Mouse (Mus musculus) G1E-ER4 (cell line): ENCODE measurements around the gene Trim33. TPM values are rescaled to one million over a fixed set of nuclear protein-coding genes. Genes with fewer than 3 reads are reported as not detected.

ENCODE experiments used
- GATA1 ChIP-seq: IDR thresholded peaks from one replicate; pipeline ENCODE4 v1.8.0; 2012; ENCODE audit warnings: low read length, inconsistent platforms
- polyA plus RNA-seq: library from polyadenylated mRNA; stranded (reverse); fragments of >175 nt; gene quantifications from 2 replicates; pipeline ENCODE4 v1.2.3, GENCODE M21; 2012

Trim33 gene
- polyA plus RNA-seq, 1 experiment: 8.0 TPM

DNA sequence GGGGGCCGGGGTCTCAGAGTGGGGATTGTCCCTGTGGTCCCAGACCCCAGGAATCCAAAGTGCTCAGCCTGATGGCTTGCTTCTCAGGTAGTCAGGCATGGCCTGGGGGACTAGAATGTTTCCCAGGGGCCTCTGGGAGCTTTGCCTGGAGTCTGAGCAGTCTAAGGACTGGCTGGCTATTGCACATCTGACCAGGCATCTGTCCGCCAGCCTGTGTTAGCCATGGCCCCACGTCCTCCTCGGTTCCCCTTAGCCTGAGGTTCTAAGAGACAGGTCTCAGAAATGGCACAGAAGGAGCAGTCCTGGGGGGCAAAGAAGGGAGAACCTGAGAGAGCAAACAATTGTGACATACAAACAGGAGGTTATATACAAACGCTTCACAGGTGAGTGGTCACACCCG, 102.3 kb downstream of the Trim33 start:
- TF ChIP-seq GATA1: no peak

DNA sequence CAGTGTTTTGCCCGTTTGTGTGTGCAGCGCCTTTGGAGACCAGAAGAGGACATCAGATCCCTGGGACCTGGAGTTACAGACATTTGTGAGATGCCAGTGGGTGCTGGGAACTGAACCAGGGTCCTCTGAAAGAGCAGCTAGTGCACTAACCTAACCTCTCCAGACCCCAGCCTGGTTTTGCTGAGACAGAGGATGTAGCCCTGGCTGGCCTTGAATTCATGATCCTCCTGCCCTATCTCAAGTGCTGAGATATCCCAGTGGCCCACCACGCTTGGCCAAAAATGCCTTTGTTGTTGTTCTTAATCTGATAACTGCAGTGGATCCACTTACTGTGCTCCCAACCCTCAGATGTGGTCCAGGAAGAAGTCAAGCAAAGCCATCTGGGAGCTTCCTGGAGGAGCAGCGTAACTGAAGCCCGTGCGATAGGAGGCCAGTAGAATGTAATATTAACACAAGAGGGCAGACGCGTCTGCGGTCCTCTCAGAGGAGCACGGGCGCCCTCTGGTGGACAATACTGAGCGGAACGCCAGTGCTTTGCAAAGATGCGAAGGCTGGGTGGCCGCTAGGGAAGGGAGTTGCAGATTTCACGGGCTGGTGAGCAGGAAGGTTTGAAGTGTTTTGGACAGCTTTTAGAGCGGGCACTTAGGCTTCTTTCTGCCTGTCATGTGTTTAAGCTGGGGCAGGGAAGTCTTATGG, 103.9 kb downstream of the Trim33 start:
- no peak for TF ChIP-seq GATA1

DNA sequence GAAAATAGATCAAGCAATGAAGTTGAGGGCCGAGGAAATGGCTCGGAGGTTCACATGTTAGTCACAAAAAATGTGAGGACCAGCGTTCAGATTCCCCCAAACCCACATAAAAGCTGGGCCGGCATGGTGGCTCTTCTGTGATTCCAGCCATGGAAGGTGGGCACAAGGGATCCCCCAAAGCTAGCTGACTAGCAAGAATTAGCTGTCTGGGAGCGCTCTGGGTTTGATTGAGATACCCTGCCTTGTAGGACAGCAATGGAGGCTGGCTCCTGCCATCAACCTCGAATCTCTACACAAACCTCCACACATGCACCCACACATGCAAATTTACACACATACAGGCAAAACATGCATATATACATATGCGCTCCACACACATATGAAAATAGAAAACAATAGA, 105.4 kb downstream of the Trim33 start:
- no peak for TF ChIP-seq GATA1

DNA sequence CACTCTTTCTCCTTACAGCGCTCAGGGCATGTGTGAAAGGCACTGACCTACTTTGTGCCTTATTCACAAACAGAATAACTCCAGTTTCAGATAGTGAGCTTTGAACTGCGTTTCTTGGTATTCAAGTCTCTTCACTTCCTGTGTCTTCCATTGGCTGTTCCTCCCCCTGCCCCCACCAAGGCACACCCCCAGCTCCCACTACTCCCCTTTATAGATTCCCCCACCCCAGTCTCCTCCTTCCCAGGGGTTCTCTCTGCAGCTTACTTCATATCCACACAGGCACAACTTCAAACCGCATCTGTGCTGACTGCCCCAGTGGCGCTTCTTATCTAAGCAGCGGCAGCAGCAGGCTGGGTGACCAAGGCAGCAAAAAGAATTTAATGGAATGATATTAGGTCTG, 105.9 kb downstream of the Trim33 start:
- TF ChIP-seq GATA1: no peak

DNA sequence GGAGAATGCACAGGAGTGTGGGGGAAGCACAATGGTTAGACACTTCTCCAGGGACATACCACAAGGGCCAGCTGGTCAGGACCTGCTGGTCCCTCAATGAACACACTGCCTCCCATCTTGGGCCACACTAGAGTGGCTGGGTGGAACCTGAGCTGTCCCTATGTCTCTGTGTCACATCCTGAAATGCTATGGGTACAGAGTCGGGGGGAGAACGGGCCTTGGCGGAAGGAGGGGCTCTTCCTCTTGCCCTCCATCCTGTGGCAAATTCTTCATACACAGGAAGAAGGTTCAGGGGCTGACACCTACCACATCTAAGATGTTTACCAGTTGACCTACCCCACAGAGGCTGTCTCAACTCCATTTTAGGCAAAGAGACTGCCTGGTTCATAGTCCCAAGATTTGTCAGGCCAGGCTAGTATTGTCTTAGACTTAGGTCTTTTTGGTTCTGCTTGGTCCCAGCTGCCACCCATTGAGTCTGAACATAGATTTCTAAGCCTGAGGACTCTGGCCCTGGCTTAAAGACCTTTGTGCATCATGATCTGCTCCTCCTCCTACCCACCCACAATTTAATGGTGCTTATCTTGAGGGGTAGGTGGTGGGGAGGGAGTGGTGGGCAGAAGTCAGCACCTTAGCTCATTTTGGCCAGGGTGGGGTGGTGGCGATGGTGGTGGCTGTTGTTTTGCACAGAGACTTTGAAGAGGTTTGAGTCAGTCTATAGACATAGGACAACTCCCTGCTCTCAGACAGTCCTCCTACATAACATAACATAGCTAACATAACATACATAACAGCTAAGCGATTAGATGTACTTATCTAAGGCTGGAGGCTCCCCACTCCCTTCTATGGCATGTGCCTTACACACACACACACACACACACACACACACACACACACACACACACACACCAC, 106.5 kb downstream of the Trim33 start:
- TF ChIP-seq GATA1: no peak

DNA sequence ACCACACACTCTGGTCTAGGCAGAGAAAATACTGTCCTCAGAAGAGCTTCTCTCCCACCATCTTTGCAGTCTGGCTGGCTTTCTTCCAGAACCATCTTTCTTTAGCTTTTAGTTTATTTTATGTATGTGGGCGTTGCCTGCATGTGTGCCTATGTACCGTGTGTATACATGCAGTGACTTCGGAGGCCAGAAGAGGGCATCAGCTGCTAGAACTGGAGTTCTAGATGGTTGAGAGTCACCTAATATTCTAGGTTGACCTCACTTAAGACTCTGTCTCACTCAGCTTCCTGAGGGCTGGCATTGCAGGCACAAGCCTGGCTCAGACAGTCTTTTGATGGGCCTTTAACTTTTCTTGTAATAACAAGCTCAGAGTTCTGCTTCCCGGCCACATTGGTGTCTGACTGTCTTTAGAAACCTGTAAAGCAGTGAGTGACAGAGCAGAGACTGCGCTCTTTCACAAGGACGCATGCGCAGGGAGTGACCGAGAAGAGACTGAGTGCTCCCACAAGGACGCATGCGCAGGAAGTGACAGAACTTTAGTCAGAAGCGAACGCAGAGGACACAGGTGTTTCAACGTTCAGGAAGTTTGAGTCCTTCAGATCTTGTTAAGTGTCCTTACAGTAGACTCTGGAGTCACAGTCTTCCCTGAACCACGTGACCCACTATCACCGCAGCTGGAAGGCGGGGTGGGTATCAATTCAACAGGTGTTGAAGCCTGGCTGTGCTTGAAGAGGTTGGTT, 107.4 kb downstream of the Trim33 start:
- no peak for TF ChIP-seq GATA1

DNA sequence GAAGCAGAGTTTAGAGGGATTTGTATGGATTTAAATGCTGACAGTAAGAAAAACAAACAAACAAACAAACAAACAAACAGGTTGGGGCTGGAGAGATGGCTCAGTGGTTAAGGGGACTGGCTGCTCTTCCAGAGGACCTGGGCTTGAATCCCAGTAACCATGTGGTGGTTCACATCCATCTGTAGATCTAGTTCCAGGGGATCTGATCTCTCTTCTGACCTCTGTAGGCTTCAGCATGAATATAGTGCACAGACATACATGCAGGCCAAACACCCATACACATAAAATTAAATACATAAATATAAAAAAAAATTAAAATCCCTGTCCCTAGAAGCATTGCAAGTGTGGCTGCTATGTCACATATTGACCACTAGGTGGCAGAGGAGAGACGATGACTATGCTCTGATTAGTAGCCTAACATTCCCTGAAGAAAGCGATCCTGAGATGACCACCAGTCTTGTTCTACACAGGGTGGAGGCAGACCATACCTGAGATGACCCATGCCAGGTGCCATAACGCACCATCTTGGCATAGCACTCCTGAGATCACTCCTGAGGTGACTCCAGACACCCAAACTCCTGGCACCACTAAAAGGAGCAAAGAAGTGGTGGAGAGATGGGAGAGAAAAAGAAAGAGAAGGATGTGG, 113.6 kb downstream of the Trim33 start:
- TF ChIP-seq GATA1: no peak

DNA sequence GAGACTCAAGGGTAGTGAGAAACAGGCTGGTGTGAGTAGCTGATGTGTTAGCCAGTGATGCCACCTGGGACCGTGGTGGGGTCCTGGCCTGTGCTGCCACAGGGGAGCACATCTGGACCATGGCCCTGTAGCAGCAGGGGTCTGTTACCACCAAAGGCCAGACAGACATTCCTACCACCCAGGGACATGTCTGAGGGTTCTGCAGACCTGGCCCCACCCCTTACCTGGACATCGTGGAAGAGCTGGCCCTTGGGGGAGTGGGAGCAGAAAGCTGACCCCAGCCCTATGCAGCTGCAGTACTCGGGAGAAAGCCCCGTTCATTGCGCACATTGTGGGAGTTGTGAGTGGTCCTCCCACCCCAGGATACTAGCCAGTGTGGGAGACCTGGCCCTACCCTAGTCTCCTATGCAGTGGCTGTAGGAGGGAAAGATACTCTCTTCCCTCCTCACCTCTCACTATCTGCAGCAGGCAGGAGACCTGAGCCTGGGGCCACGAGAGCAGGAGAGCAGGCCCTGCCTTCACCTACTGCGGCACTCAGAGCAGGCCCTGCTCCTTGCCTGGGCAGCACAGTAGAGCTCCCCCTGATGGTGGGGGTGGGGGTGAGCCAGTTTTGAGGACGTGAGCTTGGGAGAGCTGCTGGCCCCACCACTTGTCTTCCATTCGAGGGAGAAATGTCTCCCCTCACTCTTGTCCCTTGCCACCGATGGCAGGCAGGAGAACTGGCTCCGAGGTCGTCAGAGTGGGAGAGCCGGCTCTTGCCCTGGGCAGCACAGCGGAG, 114.4 kb downstream of the Trim33 start:
- no peak for TF ChIP-seq GATA1

DNA sequence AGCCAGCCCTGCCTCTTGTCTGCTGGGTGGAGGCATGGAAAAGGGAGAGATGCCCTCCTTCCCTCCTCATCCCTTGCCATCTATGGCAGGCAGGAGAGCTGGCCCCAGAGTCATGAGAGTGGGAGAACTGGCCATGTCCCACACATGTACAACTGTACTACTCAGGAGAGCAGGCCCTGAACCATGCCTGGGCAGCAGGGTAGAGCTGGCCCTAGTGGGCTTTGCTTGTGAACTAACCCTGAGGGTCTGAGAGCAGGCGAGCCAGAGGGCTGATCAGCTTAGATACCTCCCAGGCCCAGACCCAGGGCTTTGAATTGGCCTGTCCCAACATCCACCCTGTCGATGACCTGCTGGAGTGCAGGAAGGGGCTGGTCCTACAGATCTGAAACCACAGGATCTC, 115.0 kb downstream of the Trim33 start:
- TF ChIP-seq GATA1: no peak

DNA sequence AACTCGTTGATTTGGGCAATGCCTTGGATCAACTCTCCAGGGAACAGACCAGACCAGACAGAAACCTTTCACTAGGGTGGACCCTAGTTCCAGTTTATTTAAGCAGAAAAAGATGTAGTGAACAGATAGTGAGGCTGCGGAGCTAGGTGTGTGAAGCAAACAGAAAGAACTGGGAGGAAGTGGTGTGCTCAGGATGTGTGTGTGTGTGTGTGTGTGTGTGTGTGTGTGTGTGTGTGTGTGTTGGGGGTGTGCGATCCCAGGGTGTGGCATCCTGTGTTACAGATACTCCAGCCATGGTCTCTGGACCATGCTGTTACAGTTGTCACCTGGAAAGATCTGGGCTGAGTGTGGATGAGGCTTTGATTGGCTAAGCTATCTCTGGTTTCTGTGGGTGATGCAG, 118.4 kb downstream of the Trim33 start:
- TF ChIP-seq GATA1: no peak

DNA sequence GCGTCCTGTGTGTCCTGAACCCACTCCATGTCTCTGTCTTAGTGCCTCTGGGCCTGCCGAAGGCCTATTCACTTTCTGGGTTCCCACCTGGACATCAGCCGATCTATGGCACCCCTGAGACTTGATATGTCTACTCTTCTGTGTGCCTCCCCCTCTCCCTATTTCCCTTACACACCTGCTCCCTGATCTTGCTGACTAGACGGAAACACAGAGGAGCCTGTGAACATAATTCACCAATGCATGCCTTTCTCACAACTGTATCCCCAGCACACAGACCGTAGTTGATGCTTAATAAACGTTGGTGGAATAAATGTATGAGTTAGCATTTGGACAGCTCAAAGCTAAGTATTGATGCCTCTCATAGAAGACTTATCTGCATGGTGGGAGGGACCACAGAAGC, 121.7 kb downstream of the Trim33 start:
- no peak for TF ChIP-seq GATA1

DNA sequence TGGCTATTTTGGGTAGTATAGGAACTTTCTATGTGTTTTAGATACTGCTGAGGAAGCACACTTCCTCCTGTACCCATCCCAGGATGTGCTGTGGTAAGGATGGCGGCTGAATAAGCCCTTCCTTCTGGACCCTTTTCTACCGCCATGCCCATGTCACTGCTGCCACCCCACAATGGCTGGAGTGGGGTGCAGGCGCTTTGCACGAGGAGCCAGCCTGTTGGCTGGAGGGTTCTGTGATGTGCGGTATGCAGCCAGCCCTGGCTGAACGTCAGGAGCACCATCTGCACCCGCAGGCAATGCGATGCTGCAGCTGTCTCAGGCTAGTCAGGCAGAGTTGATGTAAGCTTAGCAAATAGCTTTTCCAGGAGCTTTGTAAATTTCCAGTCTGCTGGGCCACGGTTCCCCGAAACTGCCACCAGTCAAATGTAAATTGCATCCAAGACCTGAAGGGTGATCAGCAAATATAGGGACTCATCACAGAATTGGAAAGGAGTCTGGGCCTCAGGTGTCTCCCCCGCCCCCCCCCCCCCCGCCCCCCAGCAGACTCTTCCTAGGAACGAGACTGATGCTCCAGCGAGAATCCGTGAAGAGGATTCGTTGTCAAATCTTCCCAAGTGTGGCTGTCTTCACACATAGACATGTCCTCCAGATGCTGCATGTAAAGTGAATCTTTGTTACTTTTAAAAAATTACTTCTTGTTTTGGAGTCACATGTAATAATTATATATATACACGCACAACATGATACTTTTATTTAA, 122.4 kb downstream of the Trim33 start:
- TF ChIP-seq GATA1: no peak

DNA sequence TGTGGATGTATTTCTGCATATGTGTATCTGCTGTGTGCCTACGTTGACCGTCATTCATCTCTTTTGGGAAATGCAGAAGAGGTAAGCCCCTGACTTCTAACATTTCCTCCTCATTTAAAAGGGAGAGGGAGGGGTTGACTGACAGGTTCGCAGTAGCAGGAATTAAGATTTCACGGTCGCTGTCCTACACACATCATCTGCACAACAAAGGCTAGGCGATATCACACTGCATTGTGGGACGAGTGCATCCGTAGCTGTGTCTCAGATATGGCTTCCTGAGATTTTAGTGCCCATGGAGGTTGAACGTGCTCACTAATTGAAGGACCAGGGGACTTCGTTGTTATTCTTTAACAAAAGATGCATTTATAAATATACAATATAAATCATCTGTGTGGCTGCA, 123.1 kb downstream of the Trim33 start:
- TF ChIP-seq GATA1: no peak

DNA sequence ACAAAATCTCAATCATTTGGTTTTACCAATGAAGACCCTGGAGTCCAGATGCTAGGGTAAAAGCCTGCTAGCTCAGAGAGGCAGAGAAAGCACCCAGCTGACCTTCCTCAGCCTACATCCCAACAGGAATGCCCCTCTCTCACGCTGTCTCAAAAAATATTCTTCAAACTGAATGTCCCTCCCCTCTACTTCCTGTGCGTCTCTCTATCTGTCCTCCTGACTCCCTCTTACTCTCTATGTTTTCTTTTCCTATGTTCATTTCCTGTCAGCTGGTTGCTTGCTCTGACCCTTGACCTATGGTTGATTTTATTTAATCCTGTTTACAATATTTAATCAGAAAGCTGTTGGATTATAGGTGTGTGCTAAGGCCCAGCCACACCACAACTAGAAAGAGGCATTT, 126.0 kb downstream of the Trim33 start:
- no peak for TF ChIP-seq GATA1
